Mouse (Mus musculus): ENCODE data around the gene Evx2.

DNA sequence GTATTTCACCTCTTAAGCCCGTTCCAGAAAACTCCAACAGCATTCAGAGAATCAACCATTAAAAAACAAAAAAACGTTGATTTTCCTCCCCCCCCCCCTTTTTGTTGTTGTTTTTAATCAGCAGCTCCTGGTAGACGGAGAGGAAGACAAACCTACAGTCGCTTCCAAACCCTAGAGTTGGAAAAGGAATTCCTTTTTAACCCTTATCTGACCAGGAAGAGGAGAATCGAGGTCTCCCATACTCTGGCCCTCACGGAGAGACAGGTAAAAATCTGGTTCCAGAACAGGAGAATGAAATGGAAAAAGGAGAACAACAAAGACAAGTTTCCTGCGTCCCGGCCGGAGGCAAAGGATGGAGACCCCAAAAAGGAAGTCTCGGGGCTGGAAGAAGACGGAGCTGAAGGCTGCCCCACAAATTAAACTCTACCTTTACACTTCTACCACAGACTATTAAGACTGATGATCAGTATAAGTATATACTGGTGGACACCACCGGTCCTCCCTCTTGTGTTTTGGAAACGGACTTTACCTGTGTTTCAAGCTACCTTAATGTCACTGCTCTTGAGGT lies 47.1 kb upstream of the Evx2 start:
- no peak for TF ChIP-seq GATA1 (IDR thresholded peaks at IDR 0.05; ENCODE audit: low read length)
- no peak for TF ChIP-seq TAL1 (IDR thresholded peaks at IDR 0.05; ENCODE audit: low read length)
